Mouse (Mus musculus) heart, embryonic 12.5 days (tissue): ENCODE measurements around the gene Nol6. TPM values are rescaled to one million over a fixed set of nuclear protein-coding genes. Genes with fewer than 3 reads are reported as not detected.

Source experiments
- ATAC-seq: fragments of 200-750 bp; cut with Nextera tagmentation; 2 replicates; pipeline ENCODE4 v1.8.0; 2017; ENCODE audit warnings: moderate TSS enrichment, moderate library complexity; ENCODE audit not compliant: insufficient number of reproducible peaks, low FRiP score
- H3K27ac ChIP-seq: fragments of 300-500 bp; sonication (generic); 2 replicates; pipeline ENCODE4 v1.5.1; 2016; ENCODE audit warnings: mild to moderate bottlenecking, moderate library complexity; ENCODE audit not compliant: poor library complexity, severe bottlenecking
- H3K27me3 ChIP-seq: fragments of 300-500 bp; sonication (generic); replicated peaks from 2 replicates; pipeline ENCODE4 v1.6.1; 2016; ENCODE audit warnings: mild to moderate bottlenecking, moderate library complexity
- H3K36me3 ChIP-seq: fragments of 300-500 bp; sonication (generic); 2 replicates; pipeline ENCODE4 v1.6.1; 2016; ENCODE audit warnings: mild to moderate bottlenecking, moderate library complexity
- H3K4me1 ChIP-seq: fragments of 300-500 bp; sonication (generic); replicated peaks from 2 replicates; pipeline ENCODE4 v1.6.1; 2016; ENCODE audit warnings: mild to moderate bottlenecking
- H3K4me2 ChIP-seq: fragments of 300-500 bp; sonication (generic); 2 replicates; pipeline ENCODE4 v1.6.1; 2016; ENCODE audit warnings: mild to moderate bottlenecking, moderate library complexity
- H3K4me3 ChIP-seq: fragments of 300-500 bp; sonication (generic); 2 replicates; pipeline ENCODE4 v1.5.1; 2016; ENCODE audit warnings: mild to moderate bottlenecking
- H3K9ac ChIP-seq: fragments of 300-500 bp; sonication (generic); 2 replicates; pipeline ENCODE4 v1.6.1; 2016; ENCODE audit warnings: mild to moderate bottlenecking, moderate library complexity
- H3K9me3 ChIP-seq: fragments of 300-500 bp; sonication (generic); replicated peaks from 2 replicates; pipeline ENCODE4 v1.6.1; 2016; ENCODE audit warnings: mild to moderate bottlenecking, moderate library complexity
- WGBS: fragments of 180-500 bp; shearing (Covaris S2); methylation state at CpG from one replicate; pipeline ENCODE4 v1.1.7; 2016; 5-methylcytosine and 5-hydroxymethylcytosine counted together
- polyA plus RNA-seq: library from polyadenylated mRNA; unstranded; fragments of >200 nt; fragmentation: Nextera tagmentation; extraction: Ambion mirVana; gene quantifications from 2 replicates; pipeline ENCODE4 v1.2.1, GENCODE M21; 2016

The Nol6 gene
- polyA plus RNA-seq, 1 experiment from 2014 or later: 21.6 TPM

- H3K27me3 ChIP-seq: no peaks in the 10 kb centered on the region
- H3K4me2 ChIP-seq: no peak overlapping the region
- no peak overlapping the region for H3K9ac ChIP-seq
- H3K4me3 ChIP-seq: no peak overlapping the region
- 91% methylated on average over 6 of the region's 6 CpGs for WGBS
- H3K4me1 ChIP-seq: no peaks in the 10 kb centered on the region; the same call in none of the 2 replicates
- H3K27ac ChIP-seq: no peak overlapping the region
- no peaks in the 10 kb centered on the region for H3K9me3 ChIP-seq
- H3K36me3 ChIP-seq: peaks cover 43% of the 10 kb centered on the region
- ATAC-seq: no peak
Measured at GRCm38 (mm10) chr4:41140174-41140875, 16.1 kb upstream of the Nol6 start.

GRCm38 (mm10) chr4:41136811-41137210, 12.6 kb upstream of the Nol6 start:
- Histone ChIP-seq H3K4me2 (peak overlapping the region; percentile 83), H3K4me1 (peaks cover 6% of the 10 kb centered on the region; the same call in 1 of the 2 replicates), H3K27ac (peak overlapping the region; percentile 99), H3K36me3 (peaks cover 22% of the 10 kb centered on the region), H3K27me3 (no peaks in the 10 kb centered on the region), H3K9me3 (no peaks in the 10 kb centered on the region), H3K4me3 (peak overlapping the region; percentile 93), H3K9ac (peak overlapping the region; percentile 96)
- under 1% methylated on average over 8 of the region's 8 CpGs for WGBS
- no peak for ATAC-seq

- Histone ChIP-seq H3K27me3 (no peaks in the 10 kb centered on the region), H3K9me3 (no peaks in the 10 kb centered on the region), H3K9ac (peak overlapping the region; percentile 96), H3K4me1 (peaks cover 6% of the 10 kb centered on the region; the same call in 1 of the 2 replicates), H3K36me3 (peaks cover 18% of the 10 kb centered on the region), H3K27ac (peak overlapping the region; percentile 99), H3K4me2 (peak overlapping the region; percentile 83), H3K4me3 (peak overlapping the region; percentile 93)
- 0% methylated on average over 4 of the region's 4 CpGs for WGBS
- peak; percentile 37; the same call in 1 of the 2 replicates for ATAC-seq
Measured at GRCm38 (mm10) chr4:41136454-41136805, 12.2 kb upstream of the Nol6 start.

- ATAC-seq: peak; percentile 89
- Histone ChIP-seq H3K9me3 (no peaks in the 10 kb centered on the region), H3K4me2 (peak within 1 kb of the TSS; percentile 83)
Measured at GRCm38 (mm10) chr4:41135711-41136453, 11.6 kb upstream of the Nol6 start, which contains the start of gene Ube2r2. TSS of gene Ube2r2 (plus strand) at chr4:41135743.

GRCm38 (mm10) chr4:41134935-41135710, 10.9 kb upstream of the Nol6 start:
- Histone ChIP-seq H3K9me3 (no peaks in the 10 kb centered on the region), H3K9ac (peak overlapping the region; percentile 96), H3K4me1 (peaks cover 6% of the 10 kb centered on the region; the same call in 1 of the 2 replicates), H3K4me3 (peak overlapping the region; percentile 93), H3K27me3 (no peaks in the 10 kb centered on the region), H3K36me3 (peaks cover 7% of the 10 kb centered on the region), H3K4me2 (peak overlapping the region; percentile 83), H3K27ac (peak overlapping the region; percentile 99)
- 0% methylated on average over 20 of the region's 70 CpGs for WGBS
- ATAC-seq: peak; percentile 91

More at GRCm38 (mm10) chr4:41135711-41136453, 11.6 kb upstream of the Nol6 start, which contains the start of gene Ube2r2:
- H3K9ac ChIP-seq: peak within 1 kb of the TSS; percentile 96
- H3K36me3 ChIP-seq: peaks cover 13% of the 10 kb centered on the region
- H3K4me1 ChIP-seq: peaks cover 6% of the 10 kb centered on the region; the same call in 1 of the 2 replicates
- H3K27me3 ChIP-seq: no peaks in the 10 kb centered on the region
- peak within 1 kb of the TSS; percentile 93 for H3K4me3 ChIP-seq
- H3K27ac ChIP-seq: peak within 1 kb of the TSS; percentile 99
- WGBS: 1% methylated on average over 58 of the region's 65 CpGs

- Histone ChIP-seq H3K36me3 (peaks cover 3% of the 10 kb centered on the region), H3K9ac (no peak overlapping the region), H3K9me3 (no peaks in the 10 kb centered on the region), H3K4me1 (peaks cover 6% of the 10 kb centered on the region; the same call in 1 of the 2 replicates), H3K4me2 (no peak overlapping the region), H3K27ac (no peak overlapping the region), H3K4me3 (no peak overlapping the region), H3K27me3 (no peaks in the 10 kb centered on the region)
- no peak for ATAC-seq
- 79% methylated on average over 6 of the region's 6 CpGs for WGBS
Measured at GRCm38 (mm10) chr4:41133529-41134291, 9.5 kb upstream of the Nol6 start.

GRCm38 (mm10) chr4:41132471-41132870, 8.2 kb upstream of the Nol6 start:
- H3K4me1 ChIP-seq: peaks cover 6% of the 10 kb centered on the region; the same call in 1 of the 2 replicates
- H3K36me3 ChIP-seq: no peaks in the 10 kb centered on the region
- WGBS: 74% methylated on average over 6 of the region's 6 CpGs
- H3K4me2 ChIP-seq: no peak overlapping the region
- H3K9ac ChIP-seq: no peak overlapping the region
- no peaks in the 10 kb centered on the region for H3K9me3 ChIP-seq
- no peak overlapping the region for H3K27ac ChIP-seq
- H3K27me3 ChIP-seq: no peaks in the 10 kb centered on the region
- no peak for ATAC-seq
- H3K4me3 ChIP-seq: no peak overlapping the region

- Histone ChIP-seq H3K4me1 (peaks cover 6% of the 10 kb centered on the region; the same call in 1 of the 2 replicates), H3K9me3 (no peaks in the 10 kb centered on the region), H3K4me3 (no peak overlapping the region), H3K36me3 (no peaks in the 10 kb centered on the region), H3K9ac (no peak overlapping the region), H3K4me2 (no peak overlapping the region), H3K27me3 (no peaks in the 10 kb centered on the region), H3K27ac (no peak overlapping the region)
- WGBS: 78% methylated on average over 3 of the region's 3 CpGs
- ATAC-seq: peak; percentile 56
Measured at GRCm38 (mm10) chr4:41129836-41130235, 5.6 kb upstream of the Nol6 start.

- ATAC-seq: peak; percentile 73
- no peak overlapping the region for H3K9ac ChIP-seq
Measured at GRCm38 (mm10) chr4:41129406-41129805, 5.2 kb upstream of the Nol6 start.

GRCm38 (mm10) chr4:41118706-41119292, 5.5 kb downstream of the Nol6 start:
- no peak overlapping the region for H3K4me2 ChIP-seq
- H3K9ac ChIP-seq: no peak overlapping the region
- H3K9me3 ChIP-seq: no peaks in the 10 kb centered on the region
- H3K4me3 ChIP-seq: no peak overlapping the region
- 71% methylated on average over 11 of the region's 11 CpGs for WGBS
- ATAC-seq: no peak
- peaks cover 8% of the 10 kb centered on the region for H3K4me1 ChIP-seq
- no peaks in the 10 kb centered on the region for H3K27me3 ChIP-seq
- H3K36me3 ChIP-seq: peaks cover 88% of the 10 kb centered on the region
- H3K27ac ChIP-seq: no peak overlapping the region

More at GRCm38 (mm10) chr4:41129406-41129805, 5.2 kb upstream of the Nol6 start:
- no peaks in the 10 kb centered on the region for H3K9me3 ChIP-seq
- no peak overlapping the region for H3K4me2 ChIP-seq
- H3K4me3 ChIP-seq: no peak overlapping the region
- H3K4me1 ChIP-seq: peaks cover 2% of the 10 kb centered on the region; the same call in 1 of the 2 replicates
- H3K27me3 ChIP-seq: no peaks in the 10 kb centered on the region
- H3K27ac ChIP-seq: no peak overlapping the region
- 6% methylated on average over 2 of the region's 2 CpGs for WGBS
- H3K36me3 ChIP-seq: no peaks in the 10 kb centered on the region
